Mouse (Mus musculus) E14TG2a.4 (cell line): ENCODE measurements around the gene Prss53.

Source experiments
- CTCF ChIP-seq: conservative IDR thresholded peaks from 2 replicates; pipeline ENCODE4 v1.5.1; 2014; ENCODE audit warnings: low read length
- POU5F1 ChIP-seq: IDR thresholded peaks from 2 replicates; pipeline ENCODE4 v1.6.1; 2014; ENCODE audit warnings: low read length, borderline replicate concordance

DNA sequence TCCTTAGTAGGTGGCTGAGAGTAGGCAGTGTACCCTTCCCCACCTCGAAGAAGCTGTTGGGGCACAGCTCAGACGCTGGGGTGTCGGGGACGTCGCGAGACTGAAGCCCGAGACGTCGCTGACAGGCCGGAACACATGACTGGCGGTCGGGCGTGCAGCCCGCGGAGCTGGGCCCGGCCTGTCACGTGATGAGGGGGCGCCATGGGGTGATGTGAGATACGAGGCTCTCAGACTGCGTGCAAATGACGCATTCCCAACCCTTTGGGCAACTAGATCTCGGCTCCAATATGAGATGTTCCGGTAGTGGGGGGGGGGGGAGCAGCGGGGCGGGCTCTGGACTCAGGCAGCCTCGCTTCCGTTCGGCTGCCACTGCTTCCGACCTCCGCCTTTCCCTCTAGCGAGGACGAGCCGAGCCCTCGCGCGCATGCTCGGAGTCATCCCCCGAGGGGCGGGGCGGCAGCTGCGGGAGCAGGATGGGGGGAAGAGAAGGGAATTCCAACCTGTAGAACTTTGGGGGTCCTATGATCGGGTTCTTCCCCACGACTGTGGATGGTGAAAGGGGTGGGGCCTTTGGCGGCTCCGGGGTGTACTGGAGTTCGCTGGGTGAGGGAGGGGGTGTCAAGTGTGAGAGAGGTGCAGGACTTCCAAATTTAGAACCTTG is 49.3 kb downstream of the Prss53 start:
- no peak for TF ChIP-seq CTCF
- TF ChIP-seq POU5F1 = no peak
